Mouse (Mus musculus): Measurements from ENCODE around the gene Zfhx3.

GRCm38 (mm10) chr8:108025249-108025648, 82.8 kb downstream of the Zfhx3 start:
- TF ChIP-seq POLR2A (IDR thresholded peaks at IDR 0.05; ENCODE audit: low read depth, low read length) (no peak), CTCF (conservative IDR thresholded peaks at IDR 0.05; ENCODE audit: insufficient read depth, insufficient read length, low read depth, low read length) (peak; percentile 33)

All from kidney, adult 2 months (tissue).